Mouse (Mus musculus) Patski (cell line): ENCODE data around the gene Mki67. TPM values are rescaled to one million over a fixed set of nuclear protein-coding genes. Genes with fewer than 3 reads are reported as not detected.
"Not testable (repeated sequence)": the region's sequence is repeated elsewhere in the genome, so short reads cannot be mapped to it uniquely, and the experiment has no call there.

ENCODE experiments used
- ATAC-seq: fragments of 100-300 bp; one replicate; pipeline ENCODE4 v1.8.0; 2021
- CTCF ChIA-PET: fragments of 350-600 bp; sonication (Branson Sonifier 250); formaldehyde crosslinking; loops from one replicate; lab custom pipeline; 2022; ENCODE audit warnings: inconsistent platforms; lab: Charles Lee
- POLR2A ChIA-PET: fragments of 350-600 bp; sonication (Branson Sonifier 250); formaldehyde crosslinking; loops from one replicate; lab custom pipeline; 2022; ENCODE audit warnings: antibody characterized with exemption, inconsistent platforms; lab: Charles Lee
- DNase-seq: peaks from one replicate; pipeline ENCODE4 v3.0.0-alpha.2; 2011; ENCODE audit warnings: low read depth, low spot score
- H3K27me3 ChIP-seq: fragments of 371-371 bp; one replicate; pipeline ENCODE4 v1.5.1; 2021
- CTCF ChIP-seq: fragments of 100-300 bp; IDR thresholded peaks from one replicate; pipeline ENCODE4 v1.5.1; 2021
- in situ Hi-C: fragments of 300-500 bp; cut with MboI; formaldehyde crosslinking; loops from 3 replicates; pipeline ENCODE4 v1.11.1; 2018; ENCODE audit warnings: low pct_unique_long_range_greater_than_20kb, mixed read lengths
- polyA plus RNA-seq: library from polyadenylated mRNA; unstranded; gene quantifications from one replicate; pipeline ENCODE4 v1.2.3, GENCODE M21; 2021

The Mki67 gene
- polyA plus RNA-seq, 1 experiment from 2014 or later, result 39.6 TPM

GRCm38 (mm10) chr7:135698362-135698761 lies 17.8 kb downstream of the Mki67 start:
- TF ChIP-seq CTCF, result no peak
- CTCF ChIA-PET, result no interaction called here
- no peak for DNase-seq
- POLR2A ChIA-PET, result no interaction called here
- ATAC-seq, result peak; percentile 65
- no peaks in the 10 kb centered on the region for H3K27me3 ChIP-seq
- in situ Hi-C loops, result no loop called here

- POLR2A ChIA-PET, CTCF ChIA-PET, DNase-seq, in situ Hi-C loops, ATAC-seq, H3K27me3 ChIP-seq: not testable (repeated sequence)
These were observed 19.0 kb downstream of the Mki67 start for GRCm38 (mm10) chr7:135697021-135697740.

- no peaks in the 10 kb centered on the region for H3K27me3 ChIP-seq
- CTCF ChIA-PET, result no interaction called here
- no peak for TF ChIP-seq CTCF
- DNase-seq, result no peak
- no peak for ATAC-seq
- in situ Hi-C loops, result no loop called here
- POLR2A ChIA-PET, result no interaction called here
These were observed 20.0 kb downstream of the Mki67 start for GRCm38 (mm10) chr7:135696127-135696526.

GRCm38 (mm10) chr7:135694796-135695195 lies 21.4 kb downstream of the Mki67 start:
- DNase-seq (no peak), ATAC-seq (no peak)
- no peak for TF ChIP-seq CTCF
- POLR2A ChIA-PET, result no interaction called here
- in situ Hi-C loops, result no loop called here
- H3K27me3 ChIP-seq, result no peaks in the 10 kb centered on the region
- CTCF ChIA-PET, result no interaction called here

- no peak for TF ChIP-seq CTCF
- H3K27me3 ChIP-seq, result no peaks in the 10 kb centered on the region
- ATAC-seq (no peak), DNase-seq (no peak)
- in situ Hi-C loops, result no loop called here
- CTCF ChIA-PET, result no interaction called here
- POLR2A ChIA-PET, result no interaction called here
These were observed 22.0 kb downstream of the Mki67 start for GRCm38 (mm10) chr7:135694130-135694529.

GRCm38 (mm10) chr7:135691941-135692340 lies 24.2 kb downstream of the Mki67 start:
- no peaks in the 10 kb centered on the region for H3K27me3 ChIP-seq
- no peak for TF ChIP-seq CTCF
- ChIA-PET CTCF (no interaction called here), POLR2A (no interaction called here)
- no peak for ATAC-seq
- no peak for DNase-seq
- in situ Hi-C loops, result no loop called here

- ATAC-seq, result no peak
- DNase-seq, result no peak
- POLR2A ChIA-PET, result no interaction called here
- no peaks in the 10 kb centered on the region for H3K27me3 ChIP-seq
- in situ Hi-C loops, result no loop called here
- CTCF ChIA-PET, result no interaction called here
- TF ChIP-seq CTCF, result no peak
These were observed 26.8 kb downstream of the Mki67 start for GRCm38 (mm10) chr7:135689396-135689795.

GRCm38 (mm10) chr7:135684938-135685337 lies 31.2 kb downstream of the Mki67 start:
- CTCF ChIA-PET, result no interaction called here
- in situ Hi-C loops, result loop anchor here (5.0 kb wide), 1 partner anchor 52 kb away; no protein-coding TSS in a partner anchor
- ATAC-seq (no peak), DNase-seq (no peak)
- POLR2A ChIA-PET, result no interaction called here
- no peak for TF ChIP-seq CTCF
- no peaks in the 10 kb centered on the region for H3K27me3 ChIP-seq

- H3K27me3 ChIP-seq, ATAC-seq, DNase-seq, CTCF ChIA-PET: not testable (repeated sequence)
- POLR2A ChIA-PET, result interaction anchor here (0.7 kb wide), 1 partner anchor 32 kb away, joined by 3 read pairs; no protein-coding TSS in a partner anchor
- in situ Hi-C loops, result loop anchor here (5.0 kb wide), 1 partner anchor 53 kb away; no protein-coding TSS in a partner anchor
These were observed 32.1 kb downstream of the Mki67 start for GRCm38 (mm10) chr7:135684098-135684497.

- peak; percentile 75 for TF ChIP-seq CTCF
- ChIA-PET CTCF (interaction anchor here (1.2 to 3.6 kb wide), 3 partner anchors 37 to 64 kb away, joined by 3 to 29 read pairs (median 3); no protein-coding TSS in a partner anchor), POLR2A (interaction anchor here (1.3 kb wide), 1 partner anchor 55 kb away, joined by 4 read pairs; no protein-coding TSS in a partner anchor)
- peak; percentile 51 for ATAC-seq
- in situ Hi-C loops, result loop anchor here (5.0 kb wide), 1 partner anchor 57 kb away; no protein-coding TSS in a partner anchor
- DNase-seq, result no peak
- no peaks in the 10 kb centered on the region for H3K27me3 ChIP-seq
These were observed 35.8 kb downstream of the Mki67 start for GRCm38 (mm10) chr7:135680334-135680733.

- in situ Hi-C loops, result no loop called here
- ChIA-PET POLR2A (no interaction called here), CTCF (interaction anchor here (1.9 kb wide), 1 partner anchor 59 kb away, joined by 7 read pairs; no protein-coding TSS in a partner anchor)
- TF ChIP-seq CTCF, result no peak
- H3K27me3 ChIP-seq, result no peaks in the 10 kb centered on the region
- ATAC-seq (no peak), DNase-seq (no peak)
These were observed 39.4 kb downstream of the Mki67 start for GRCm38 (mm10) chr7:135676722-135677121.
